Mouse (Mus musculus): ENCODE results near the gene Asic3.

Asic3 gene

DNA sequence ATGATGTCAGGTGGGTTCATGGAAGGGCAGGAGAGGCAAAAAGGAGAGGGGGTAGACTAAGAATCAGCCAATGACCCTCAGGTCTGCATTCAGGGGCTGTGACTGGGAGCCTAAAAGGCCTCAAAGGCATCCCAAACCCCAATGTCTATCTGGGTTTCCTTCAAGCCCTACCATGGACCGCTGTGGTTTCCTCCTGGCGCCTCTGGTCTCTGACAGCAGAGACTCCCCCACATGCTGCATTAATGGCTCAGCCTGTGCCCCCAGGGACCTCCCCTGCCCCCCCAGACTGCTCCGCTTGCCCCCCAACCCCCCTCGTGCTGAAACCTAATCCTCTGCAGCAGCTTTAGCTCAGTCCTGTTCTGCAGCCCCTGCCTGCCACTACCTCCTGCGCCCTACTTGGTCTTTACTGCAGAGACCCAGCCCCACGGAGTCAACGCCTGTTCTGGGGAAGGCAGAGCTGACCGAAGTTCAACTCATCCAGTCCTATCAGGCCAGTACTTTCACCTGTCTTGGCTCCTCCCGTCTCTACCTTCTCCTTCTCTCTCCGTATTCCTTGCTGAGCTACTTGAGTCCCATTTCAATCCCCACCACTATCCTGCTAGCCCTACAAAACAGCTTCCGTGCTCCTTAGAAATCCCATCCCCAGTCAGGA lies at the start of gene Asic3:
Gene Asic3 (plus strand): TSS at position 351 of the 652 bp plus-strand sequence.
- DNase-seq (ENCODE audit: low read depth), result no peak

DNA sequence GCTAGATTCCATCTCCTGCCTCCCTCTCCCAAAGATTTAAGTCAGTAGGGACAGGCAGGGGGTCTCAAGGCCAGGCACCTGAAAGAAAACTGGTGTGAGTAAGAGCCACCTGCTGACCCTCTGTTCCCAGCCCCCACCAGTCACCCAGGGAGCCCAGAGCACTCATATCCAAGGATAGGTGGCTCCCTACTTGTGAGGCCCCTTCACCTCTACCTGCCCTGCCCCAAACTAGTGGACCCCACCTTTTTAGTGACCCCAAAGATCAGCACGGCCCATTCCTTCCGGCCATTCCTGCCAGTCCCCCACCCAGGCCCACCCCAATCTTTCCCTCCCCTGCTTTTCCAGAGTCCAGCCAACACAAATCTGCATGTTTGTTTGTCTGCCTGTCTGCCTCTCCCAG lies 49.7 kb upstream of the Asic3 start:
- no peak for DNase-seq (ENCODE audit: low read depth)

DNA sequence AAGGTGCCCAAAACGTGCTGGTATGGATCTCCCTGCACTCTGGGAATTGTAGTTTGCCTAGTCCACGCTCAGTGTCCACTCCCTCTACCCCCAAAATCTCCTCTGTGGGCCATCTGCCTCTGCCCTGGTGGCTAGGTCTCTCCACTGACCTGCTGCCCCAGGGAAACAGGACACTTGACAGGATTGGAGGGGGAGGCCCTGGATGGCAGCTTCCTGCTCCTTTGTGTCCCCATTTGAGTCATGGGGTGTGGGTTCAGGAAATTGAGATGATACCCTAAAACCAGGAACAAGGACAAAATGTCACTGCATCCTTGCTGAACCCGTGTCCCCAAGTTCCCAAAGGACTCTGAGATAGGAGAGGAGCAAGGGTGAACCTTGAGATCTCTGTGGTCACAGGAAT lies 49.1 kb upstream of the Asic3 start:
- DNase-seq (ENCODE audit: low read depth), result no peak

DNA sequence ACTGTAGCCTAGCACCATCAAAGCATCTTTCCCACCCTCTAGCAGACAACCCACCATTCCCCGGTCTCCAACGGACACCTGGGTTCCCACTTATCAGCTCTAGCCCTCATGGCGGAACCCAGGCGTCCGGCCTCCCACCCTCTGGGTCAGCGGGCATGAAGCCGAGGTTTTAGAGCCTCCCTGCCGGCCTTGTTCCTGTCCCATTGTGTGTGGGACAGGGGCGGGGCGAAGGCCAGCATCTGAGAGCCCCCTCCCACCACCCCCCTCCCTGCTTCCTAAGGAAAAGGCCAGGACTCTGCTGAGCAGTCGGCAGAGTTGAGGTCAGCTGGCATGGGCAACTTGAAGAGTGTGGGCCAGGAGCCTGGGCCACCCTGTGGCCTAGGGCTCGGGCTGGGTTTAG lies 48.7 kb upstream of the Asic3 start, which contains the start of gene Nos3:
Gene Nos3 (plus strand): TSS at position 303 of the 400 bp plus-strand sequence.
- no peak for DNase-seq (ENCODE audit: low read depth)

DNA sequence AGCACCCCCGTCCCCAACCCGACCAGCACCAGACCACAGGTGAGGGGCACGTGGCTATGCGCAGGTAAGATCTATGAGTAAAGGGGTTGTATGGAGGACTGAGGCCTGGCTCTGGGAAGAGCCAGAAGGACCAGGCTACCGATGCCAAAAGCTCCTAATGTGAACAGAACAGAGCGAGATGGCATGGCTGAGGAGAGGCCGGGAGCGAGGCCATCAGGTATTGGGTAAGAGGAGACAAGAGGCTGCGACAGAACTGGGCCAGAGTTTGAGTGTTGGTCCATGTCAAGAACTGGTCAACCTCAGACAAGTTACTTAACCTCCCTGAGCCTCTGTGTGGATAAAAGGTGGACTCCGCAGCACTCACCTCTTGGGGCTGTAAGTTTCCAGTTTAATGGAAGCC lies 48.2 kb upstream of the Asic3 start:
- DNase-seq (ENCODE audit: low read depth), result no peak

DNA sequence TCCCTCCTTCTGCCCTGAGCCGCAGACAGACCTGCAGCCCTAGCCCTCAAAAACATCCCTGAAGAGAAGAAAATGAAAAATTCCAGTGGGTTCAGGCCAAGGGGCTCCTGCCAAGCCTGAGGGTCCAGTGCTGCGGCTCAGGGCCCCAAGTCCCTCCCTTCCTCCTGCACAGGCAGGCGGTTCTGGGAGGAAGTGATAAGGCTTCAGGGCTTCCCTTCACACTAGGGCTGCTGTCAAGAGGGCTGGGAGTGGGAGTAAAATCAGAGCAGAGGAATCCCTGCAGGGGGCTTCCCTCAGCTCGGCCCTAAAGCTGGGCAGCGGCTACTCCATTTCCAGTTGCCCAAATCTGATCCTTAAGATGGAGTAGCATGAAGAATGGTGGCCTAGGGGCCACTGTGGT lies 47.7 kb upstream of the Asic3 start:
- no peak for DNase-seq (ENCODE audit: low read depth)

DNA sequence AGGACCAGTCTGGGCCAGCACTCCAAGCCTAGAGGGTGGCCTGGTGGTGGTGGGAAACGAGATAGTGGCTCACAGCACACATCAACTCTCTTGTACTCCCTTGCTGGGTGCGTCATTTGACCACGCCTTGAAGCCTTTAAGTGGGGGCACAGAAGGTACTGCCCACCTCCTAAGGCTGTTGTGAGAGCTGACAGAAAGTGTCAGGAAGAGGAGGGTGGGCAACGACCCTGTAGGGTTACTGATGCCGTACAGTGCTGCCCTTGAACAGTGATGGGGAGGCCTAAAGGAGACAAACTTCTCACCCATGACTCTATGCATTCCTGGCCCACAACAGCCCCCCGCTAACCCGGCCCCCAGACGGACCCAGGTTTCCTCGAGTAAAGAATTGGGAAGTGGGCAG lies 46.8 kb upstream of the Asic3 start:
- no peak for DNase-seq (ENCODE audit: low read depth)

DNA sequence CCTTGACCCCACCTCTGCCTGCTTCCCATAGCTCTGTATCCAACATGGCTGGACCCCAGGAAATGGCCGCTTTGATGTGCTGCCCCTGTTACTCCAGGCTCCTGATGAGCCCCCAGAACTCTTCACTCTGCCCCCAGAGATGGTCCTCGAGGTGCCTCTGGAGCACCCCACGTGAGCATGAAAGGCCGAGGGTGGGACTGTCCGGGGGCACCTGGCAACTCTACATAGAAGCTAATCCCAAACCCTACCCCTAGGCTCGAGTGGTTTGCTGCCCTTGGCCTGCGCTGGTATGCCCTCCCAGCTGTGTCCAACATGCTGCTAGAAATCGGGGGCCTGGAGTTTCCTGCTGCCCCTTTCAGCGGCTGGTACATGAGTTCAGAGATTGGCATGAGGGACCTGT lies 43.4 kb upstream of the Asic3 start:
- no peak for DNase-seq (ENCODE audit: low read depth)

DNA sequence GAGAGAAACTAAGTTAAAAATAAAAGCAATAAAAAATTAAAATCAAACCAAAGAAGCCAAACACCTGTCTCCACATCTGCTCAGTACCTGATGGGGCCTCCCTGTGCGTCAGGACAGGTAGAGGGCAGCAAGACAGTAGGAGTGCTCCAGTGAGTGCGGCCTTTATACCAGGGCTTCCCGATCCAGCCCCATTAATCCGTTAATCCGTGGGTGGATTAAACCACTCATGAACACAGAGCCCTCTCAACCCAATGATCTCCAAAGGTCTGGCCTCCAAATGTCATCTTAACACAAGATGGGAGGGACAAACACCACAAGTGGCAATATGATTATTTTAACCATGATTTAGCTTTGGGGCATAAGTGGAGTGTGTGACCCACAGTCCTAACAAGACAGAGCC lies 39.4 kb upstream of the Asic3 start:
- DNase-seq (ENCODE audit: low read depth), result no peak

DNA sequence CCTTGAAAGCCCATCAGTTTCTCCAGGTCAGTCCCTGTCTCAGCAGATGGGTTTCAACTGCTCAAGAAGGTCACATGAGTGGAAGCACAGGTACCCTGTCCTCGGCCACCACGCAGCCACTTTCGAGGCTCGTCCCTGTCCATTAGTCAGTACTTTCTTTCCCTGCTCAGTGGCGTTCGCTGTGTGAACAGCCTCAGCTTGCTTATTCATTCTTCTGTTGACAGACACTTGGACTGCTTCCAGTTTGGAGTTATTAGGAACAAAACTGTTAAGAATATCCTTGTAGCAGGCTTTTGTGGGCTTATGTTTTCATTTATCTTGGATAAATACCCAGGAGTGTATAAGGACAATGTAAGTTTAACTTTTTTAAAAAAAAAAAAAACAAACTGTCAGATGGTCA lies 39.0 kb upstream of the Asic3 start:
- DNase-seq (ENCODE audit: low read depth), result no peak

DNA sequence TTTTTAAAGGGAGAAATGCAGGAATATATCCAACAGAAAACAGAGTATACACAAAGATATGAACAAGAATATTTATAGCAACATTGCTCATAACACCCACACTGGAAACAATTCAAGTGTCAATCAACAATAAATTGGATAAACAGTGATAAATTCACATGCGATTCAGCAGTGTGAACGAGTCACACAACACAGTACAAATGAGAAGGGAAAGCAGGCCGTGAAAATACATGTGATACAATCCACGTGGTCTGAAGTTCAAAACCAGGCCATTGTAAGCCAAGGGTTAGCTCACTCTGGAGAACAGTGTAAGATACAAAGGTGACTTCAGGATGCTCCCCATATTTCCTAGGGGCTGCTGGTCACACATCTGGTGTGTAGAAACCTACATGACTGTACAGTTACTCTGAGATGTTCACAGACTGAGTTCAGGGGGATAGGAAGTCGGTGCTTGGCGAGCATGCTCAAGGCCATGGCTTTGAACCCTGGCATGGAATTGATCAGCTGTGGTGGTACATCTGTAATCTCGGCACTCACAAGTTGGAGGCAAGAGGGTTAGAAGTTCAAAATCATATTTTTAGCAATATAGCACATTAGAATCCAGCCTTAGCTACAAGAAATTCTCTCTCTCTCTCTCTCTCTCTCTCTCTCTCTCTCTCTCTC lies 38.4 kb upstream of the Asic3 start:
- no peak for DNase-seq (ENCODE audit: low read depth)

DNA sequence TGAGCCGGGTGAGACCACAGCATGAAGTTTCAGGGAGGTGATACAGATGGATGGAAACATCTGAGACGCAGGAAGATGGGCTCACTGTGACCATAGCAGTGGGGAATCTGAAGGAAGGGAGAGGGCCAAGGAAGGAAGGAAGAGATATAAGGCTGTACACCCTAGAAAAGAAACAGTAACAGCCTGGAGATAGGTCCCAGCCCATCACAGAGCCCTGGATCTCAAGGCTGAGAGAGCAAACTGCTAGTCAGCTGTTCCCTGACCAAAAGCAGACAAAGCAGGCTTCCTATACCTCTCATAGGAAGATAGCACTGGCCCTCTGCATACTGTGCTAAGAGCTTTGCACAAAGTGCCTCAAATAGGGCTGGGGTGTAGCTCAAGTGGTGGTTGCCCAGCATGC lies 34.5 kb upstream of the Asic3 start:
- DNase-seq (ENCODE audit: low read depth), result no peak

DNA sequence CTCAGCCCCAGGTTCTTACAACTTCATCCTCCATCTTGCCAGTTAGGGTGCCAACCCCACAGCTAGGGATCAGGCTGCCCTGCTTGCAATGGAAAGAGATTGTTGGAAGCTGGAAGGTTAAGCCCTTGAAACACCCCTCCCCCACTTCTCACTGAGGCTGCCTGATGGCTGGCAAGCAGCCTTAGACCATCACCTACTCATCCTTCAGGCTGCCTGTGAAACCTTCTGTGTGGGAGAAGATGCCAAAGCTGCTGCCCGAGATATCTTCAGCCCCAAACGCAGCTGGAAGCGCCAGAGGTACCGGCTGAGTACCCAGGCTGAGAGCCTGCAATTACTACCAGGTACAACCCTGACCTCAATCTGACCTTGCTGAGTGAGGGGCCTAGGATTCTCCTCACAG lies 33.7 kb upstream of the Asic3 start:
- DNase-seq (ENCODE audit: low read depth), result no peak

DNA sequence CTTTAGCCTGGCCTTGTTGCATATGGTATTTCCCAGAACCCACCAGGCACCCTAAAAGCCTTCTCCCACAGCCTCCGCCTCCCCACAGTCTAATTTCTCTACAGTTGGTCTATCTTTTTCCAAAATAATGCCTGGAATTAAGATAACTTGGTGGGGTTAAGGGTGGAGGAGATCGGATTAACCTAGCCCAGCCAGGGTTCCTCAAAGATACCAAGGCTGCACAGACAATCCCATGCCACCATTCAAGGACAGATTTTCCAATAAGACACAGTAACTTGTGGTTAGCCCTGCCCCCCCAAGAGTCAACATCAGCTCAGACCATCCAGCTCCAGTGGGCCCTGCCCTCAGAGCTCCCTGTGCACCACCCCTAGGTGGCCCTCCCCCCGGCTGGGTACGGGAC lies 32.7 kb upstream of the Asic3 start:
- DNase-seq (ENCODE audit: low read depth), result no peak

DNA sequence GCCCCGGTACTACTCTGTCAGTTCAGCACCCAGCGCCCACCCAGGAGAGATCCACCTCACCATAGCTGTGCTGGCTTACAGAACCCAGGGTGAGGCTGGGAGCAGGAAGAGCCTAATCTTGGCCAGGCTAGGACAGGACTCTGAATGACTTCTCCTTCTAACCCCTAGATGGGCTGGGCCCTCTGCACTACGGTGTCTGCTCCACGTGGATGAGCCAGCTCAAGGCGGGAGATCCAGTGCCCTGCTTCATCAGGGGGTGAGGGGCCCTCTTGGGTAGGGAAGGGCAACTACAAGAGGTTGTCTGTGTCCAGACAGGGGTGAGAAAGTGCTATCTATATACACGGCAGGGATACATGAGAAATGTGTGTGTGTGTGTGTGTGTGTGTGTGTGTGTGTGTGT lies 31.7 kb upstream of the Asic3 start:
- no peak for DNase-seq (ENCODE audit: low read depth)

DNA sequence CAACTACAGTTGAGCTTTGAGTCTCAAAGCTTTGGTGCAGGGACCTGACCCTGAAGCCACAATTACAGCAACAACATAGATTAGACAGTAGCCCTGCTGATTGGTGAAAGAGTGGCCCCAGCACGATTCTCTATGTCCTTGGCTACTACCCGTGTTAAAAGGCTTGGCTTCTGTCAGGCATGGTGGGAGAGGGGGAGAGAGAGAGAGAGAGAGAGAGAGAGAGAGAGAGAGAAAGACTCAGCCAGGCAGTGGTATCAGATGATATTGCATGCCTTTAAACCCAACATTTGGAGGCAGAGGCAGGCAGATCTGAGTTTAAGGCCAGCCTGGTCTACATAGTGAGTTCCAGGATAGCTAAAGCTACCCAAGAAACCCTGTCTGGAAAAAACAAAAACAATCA lies 31.2 kb upstream of the Asic3 start:
- no peak for DNase-seq (ENCODE audit: low read depth)

DNA sequence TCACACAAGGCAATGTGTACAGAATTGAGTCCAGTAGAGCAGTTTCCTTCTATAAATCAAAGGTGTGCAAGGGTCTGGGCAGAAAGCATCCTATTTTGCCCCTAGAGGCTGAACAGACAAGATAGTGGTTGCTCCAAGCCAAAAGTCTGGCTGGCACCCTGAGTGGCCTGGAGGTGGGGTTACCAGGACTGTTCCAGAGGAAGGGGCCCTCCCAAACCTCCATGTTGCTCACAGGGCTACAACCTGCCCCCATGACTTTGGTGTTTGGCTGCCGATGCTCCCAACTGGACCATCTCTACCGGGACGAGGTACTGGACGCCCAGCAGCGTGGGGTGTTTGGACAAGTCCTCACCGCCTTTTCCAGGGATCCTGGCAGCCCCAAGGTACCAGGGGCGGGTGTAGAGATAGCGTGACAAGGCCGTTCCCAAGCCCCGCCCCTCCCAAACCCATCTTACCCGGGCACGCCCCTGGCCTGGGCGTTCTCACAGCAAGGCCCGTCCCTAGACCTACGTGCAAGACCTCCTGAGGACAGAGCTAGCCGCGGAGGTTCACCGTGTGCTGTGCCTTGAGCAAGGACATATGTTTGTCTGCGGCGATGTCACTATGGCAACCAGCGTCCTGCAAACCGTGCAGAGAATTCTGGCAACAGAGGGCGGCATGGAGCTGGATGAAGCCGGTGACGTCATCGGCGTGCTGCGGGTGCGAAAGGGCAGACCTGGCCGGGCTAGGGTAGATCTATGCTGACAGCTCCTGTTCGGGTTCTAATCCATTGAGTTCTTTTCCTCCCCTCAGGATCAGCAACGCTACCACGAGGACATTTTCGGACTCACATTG lies 29.9 kb upstream of the Asic3 start:
- DNase-seq (ENCODE audit: low read depth), result peak; percentile 95

DNA sequence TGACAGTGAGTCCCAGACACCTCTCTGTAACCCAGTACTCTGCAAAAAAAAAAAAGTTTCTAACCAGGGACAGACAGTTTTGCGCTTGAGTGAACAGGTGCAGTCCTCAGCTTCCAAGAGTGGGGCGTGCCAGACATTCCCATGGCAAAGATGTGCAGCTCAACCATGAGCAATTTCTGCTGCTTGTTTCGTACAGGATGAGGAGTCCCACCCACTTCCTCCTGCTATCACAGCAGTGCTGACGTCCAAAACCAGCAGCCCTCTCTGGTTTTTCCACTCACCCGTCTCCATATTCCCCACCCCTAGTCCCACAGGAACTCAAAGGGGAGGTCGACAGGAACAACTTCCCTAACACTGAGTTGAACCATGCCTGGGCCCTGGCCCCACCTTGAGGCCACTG lies 28.8 kb upstream of the Asic3 start:
- DNase-seq (ENCODE audit: low read depth), result peak; percentile 64

DNA sequence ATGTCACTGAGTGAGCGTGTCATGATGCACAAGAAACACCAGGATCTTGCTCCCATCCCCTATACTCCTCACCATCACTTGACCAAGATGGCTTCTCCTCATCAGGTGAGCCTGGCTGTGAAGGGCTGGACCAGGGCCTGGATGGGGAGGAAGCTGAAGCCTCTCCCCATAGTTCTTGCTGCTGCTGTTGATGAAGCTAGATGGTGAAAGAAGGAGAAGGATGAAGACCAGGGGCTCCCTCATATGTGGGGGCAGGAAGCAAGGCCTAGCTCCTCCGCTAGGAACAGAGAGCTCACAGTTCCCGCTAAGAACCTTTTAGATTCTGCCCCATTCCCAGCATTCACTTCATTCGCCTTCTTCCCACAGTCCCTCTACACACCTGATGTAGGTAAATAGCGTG lies 27.8 kb upstream of the Asic3 start:
- no peak for DNase-seq (ENCODE audit: low read depth)

DNA sequence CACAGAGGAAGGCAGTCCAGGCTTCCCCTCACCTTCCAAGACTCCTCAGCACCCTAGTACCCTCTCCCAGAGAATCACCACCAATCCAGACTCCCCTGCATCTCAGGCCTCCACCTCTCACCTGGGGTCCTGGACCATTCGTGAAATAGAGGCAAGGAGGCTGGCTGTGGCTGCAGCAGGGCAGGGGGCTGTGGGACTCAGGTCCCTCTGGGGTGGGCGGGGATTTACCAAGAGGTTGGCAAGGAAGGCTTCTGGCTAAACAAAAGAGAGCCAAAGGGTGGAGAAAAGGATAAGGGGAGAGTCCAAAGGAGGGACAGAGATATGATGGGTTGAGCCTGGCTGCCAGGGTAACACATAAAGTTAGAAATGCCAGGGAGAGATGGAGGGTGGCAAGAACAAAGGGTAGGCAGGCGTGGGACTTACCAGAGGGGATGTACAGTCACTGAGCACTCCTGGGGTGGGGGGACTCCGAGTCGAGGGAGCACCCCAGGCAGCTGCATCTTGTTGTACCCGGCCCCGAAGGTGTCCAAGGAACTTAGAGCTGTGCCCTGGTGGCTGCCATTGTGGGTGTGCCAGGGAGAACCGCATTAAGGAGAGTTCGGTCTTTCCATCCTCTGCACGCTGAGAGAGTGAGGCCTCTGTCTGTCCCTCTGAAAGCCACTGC lies 27.2 kb upstream of the Asic3 start:
- no peak for DNase-seq (ENCODE audit: low read depth)

DNA sequence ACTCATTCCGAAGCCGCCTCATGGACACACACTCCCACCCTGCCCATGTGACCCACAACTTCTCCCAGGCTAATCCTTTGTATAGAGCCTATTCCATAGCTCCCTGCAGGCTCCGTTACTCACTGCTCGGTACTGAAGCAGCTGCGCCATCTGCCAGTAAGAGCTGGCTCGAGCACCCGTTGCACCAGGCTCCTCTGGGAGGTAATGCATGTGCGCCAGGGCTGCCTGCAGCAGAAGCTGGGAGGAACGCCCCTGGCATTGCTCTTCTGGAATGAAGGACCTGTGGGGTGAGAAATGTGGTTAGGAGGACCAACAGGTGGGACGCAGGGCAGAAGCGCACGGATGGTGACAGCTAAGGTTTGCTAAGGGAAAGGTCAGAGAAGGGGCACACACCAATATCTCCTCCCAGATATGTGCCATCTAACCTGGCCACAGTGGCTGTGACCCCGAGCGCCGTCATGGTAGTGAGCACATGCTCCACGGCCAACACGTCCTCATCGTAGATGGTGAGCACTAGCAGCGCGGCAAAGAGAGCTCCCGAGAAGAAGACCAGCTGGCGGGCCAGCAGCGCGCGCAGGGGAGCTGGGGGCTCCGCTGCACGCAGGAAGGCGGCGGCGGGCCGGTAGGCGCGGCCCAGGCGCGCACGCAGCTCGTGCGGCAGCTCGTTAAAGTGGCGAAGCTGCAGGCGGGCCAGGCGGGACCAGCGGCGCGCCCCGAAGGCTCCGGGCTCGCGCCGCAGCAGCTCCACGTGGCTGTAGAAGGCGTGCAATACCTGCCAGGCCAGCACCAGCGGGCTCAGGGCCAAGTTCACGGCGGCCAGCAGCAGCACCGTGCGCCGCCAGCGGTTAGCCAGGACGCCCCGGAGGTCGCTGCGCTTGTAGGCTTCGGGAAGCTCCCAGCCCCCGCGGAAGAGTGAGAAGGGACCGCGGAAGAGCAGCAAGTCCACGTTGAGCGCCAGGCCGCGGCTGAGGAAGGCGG lies 25.6 kb upstream of the Asic3 start:
- peak; percentile 64 for DNase-seq (ENCODE audit: low read depth)
